Mouse (Mus musculus): ENCODE data around the gene Wdr95.
A peak's percentile ranks its signal among the peaks of the same experiment; 100 is the strongest.

The Wdr95 gene

DNA sequence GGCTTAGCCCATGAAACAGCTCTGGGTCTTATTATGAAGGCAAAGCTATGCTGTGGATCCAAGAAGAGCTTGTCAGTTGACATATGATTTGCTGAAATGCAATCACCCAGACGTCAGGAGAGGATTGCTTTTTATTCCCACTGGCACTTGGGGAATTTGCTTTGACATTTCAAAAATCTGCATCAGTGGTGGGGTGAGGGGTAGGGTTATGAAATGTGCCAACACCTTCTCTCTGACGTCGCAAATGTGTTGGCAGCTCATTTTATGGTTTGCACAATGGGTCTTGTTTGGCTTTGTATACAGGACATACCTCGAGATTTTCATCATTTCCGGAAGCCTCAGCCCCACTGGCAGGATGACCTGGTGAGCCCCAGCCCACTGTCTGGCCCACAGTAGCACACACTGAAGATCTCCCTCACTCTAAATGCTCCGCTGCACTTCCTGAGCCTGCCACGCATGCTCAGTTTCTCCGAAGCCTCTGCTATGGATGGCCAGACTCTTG is 55.7 kb downstream of the Wdr95 start:
- DNase-seq = peak; percentile 70

DNA sequence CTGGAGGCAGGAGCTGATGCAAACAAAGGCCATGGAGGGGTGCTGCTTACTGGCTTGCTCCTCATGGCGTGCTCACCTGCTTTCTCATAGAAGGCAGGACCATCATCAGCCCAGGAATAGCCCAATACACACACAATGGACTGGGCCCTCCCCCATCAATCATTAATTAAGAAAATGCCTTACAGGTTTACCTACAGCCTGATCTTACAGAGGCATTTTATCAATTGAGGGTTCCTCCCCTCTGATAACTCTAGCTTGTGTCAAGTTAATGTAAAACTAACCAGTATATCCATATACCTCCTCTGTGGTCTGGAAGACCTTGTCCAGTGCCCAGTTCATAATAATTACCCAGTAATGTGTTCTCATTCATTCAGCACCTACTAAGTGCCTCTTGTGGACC is 56.8 kb downstream of the Wdr95 start:
- DNase-seq = no peak

DNA sequence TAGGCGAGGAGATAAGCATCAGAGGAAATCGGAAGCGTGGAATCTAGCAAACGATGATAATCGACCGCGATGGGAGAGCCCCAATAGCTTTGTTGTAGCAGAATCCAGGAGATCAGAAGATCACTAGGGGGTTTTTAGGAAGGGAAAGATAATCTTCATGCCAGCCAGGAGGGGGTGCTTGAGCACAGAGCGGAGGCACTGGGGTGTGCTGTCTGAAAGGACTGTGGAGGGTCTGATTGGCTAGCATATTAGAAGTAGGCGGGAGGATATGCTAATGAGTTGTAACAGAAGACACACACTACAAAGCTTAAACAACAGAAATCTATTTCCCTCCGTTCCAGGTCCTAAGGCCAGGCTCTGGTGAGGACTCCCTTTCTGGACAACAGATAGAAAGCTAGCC is 57.4 kb downstream of the Wdr95 start:
- peak; percentile 39 for DNase-seq

DNA sequence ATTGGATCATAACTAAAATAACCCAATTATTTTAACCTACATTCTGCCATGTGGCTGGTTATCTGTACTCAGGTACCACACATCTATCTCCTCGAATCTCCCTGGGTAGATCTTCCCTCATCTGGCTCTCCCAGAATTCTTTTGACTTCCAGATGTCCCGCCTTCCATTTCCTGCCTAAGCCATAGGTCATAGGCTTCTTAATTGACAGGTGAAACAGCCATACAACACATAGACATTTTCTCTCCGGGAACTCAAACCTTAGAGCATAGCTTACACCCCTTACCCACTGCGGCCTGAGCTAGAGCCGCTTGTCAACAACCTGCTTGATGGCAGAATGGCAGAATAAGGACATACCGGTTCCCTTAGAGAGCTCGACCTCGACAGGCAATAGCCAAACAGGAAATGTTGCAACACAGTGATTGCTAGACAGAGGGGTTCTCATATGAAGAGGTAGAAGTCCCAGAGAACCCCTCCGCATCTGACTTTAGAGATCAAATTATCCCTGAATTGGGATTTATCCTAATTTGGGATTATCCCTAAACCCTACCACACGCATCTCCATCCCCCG is 58.9 kb downstream of the Wdr95 start:
- no peak for DNase-seq

DNA sequence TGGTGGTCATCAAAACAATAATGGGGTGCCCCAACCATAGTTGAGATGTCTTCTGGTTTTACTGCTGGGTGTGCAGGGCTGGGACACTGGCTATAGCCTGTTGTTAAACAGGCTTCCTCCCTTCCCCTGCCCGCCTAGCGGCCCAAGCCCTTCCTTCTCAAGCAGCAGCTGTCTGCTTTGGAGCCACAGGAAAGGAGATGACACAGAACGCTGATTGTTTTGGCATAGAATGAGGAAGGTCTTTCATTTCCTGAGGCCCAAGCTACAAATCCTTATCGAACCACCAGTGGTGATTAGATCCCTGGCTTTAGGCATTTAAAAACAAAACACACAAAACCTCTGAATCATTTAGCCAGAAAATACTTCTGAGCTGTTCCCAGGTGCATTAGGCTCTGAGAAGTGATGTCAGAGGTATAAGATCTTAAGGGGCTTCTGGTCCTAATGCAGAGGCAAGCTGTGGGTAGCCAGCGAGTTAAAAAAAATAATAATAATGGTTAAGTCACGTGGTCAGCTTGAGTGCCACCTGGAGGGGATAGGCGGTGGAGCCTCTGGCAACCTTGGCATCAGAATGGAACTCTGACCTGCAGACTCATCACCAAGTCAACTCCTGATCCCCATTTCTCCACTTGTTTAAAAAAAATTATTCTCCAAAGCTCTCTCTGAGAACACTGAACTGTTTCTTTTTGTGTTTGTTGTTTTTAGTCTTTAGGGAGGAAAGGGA is 60.5 kb downstream of the Wdr95 start:
- peak; percentile 41 for DNase-seq

DNA sequence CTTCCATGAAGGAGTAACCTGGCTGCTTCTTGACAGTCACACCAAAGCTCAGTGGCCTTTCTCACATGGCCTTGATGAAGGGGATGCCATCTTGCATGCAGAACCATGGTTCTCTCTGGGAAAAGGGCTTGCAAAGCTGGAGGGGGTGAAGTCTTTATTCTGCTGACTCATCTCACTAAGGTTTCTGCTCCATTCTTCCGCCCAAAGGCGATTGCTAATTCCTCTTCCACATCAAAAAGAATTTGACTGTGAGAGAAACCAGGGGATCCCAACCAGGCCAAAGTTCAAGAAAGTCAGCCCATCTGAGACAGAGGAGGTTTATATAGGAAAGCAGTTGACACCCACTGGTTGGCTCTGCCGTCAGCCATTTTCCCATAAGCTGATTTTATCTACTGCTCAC is 61.5 kb downstream of the Wdr95 start:
- DNase-seq = no peak

DNA sequence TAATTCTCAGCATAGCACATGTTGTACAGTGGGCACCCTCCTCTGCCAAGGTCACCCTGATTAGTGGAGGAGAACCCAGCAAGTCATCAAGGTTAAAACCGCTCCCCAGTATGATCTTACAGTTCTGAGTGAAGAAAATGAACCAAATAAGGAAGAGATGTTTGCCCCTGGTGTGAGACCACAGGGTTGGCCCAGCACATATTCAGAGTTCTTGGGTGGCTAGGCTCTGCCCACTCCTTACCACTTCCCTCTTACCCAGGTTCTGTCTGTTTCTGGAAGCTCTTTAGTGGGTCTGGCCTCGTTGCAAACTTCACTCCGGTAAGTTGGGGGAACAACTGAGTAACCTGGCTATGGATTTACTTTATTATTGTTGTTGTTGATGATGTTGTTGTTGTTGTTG is 65.7 kb downstream of the Wdr95 start:
- no peak for DNase-seq

DNA sequence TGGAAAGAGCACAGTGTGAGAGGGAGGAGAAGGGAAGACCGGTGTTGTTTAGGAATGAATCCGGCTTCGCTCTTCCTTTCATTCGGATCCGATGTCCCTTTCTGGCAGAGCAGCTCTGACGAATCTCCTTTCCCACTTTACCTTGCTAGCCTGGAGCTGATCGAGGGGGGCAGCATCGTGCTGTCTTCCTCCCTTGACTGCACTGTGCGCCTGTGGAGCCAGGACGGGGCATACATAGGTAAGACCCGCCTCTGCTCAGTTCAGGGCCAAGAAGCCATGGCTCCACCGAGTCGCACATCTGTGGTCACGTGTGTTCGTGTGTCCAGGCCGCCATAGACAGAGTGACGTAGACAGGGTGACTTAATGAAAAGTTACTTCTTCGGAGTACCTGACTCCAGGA is 68.9 kb downstream of the Wdr95 start:
- no peak for DNase-seq

DNA sequence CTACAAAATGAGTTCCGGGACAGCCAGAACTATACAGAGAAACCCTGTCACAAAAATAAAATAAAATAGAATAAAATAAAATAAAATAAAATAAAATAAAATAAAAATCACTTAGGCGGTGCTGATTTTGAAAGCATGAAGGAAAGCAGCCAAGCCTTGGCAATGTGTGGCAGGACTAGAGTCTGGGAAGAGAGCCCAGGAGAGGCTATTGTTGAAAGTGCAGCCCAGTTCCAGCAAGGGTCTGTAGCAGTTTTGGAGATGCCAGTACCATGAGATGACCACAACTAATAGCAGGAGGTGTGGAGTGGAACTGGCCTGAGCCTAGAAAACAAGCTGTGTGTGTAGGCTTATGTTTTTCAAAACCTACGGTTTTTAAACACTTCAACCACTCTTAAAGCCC is 73.5 kb downstream of the Wdr95 start:
- no peak for DNase-seq

DNA sequence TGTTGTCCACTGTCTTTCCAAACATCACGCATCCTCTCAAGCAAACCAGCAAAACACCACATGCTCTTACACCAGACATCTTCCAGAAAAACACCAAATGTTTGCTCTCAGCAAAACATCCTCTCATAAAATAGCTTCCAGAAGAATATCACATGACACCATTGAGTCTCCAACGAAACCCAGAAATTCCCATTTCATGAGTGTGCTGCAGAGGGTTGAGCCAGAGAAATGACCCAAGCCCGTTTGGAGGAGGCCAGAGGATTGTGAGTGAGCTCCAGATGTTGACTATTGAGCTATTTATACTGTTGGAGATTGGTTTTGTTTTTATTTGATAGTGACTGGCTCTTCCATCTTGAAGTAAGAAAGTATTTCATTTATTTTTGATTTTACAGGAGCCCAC is 74.8 kb downstream of the Wdr95 start:
- no peak for DNase-seq

DNA sequence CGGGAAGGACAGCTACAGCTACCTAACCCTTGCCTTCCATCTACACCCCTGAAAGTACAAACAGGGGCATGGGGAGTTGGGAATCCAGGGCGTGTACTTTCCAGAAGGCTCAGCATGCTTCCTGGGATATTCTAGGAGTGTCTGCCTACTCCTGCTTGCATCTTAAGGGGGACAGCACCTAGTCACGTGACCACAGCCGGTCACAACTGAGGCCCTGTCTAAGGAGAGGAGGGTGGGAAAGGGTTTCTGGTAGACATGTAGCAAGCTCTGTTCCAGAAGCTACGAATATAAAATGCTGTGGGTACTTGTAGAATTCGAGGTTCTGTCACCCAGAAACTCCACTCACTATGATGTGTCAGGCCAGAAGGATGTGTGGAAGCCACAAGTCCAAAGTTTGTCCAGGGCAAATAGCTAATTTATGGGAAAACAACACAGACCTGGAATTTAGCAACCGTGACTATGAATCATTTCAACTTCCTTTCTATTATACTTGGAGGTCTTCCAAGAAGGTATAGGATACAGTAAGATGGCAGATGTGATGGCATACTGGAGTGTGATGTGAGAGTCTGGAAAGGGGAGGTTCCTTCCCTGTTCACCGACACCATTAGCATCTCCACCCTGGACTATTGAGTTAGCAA is 78.7 kb downstream of the Wdr95 start:
- no peak for DNase-seq

DNA sequence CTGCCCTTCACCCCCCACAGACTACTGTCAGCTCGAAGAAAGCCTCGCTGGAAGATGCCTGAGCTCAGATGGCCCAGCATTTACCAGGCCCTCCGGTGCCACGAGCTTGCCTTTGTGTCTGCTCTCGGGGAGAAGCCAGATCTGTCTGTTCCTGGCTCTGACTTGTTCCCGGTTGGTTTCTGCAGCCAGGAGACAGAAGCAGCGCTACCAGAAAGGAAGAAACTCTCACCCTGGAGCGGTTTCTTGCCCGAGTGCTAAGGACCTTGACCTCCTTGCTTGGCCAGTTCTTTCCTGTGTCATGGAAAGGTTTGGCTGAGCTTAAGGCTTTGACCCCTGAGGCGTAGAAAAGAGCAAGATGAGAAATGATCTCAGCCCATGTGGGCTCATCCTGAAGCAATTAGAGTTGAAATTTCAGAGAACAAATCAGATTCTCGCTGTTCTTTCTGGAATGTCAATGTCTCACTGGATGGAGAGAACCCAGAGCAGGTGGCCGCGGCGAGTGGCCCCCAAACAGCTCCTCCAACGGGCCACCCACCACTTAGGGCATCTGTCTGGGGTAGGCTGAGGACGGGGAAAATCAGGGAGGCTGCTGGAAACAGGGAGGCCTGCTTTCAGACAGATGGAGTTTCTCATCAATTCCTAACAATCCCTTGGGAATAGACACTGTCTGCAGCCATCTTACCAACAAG is 83.1 kb downstream of the Wdr95 start:
- no peak for DNase-seq

DNA sequence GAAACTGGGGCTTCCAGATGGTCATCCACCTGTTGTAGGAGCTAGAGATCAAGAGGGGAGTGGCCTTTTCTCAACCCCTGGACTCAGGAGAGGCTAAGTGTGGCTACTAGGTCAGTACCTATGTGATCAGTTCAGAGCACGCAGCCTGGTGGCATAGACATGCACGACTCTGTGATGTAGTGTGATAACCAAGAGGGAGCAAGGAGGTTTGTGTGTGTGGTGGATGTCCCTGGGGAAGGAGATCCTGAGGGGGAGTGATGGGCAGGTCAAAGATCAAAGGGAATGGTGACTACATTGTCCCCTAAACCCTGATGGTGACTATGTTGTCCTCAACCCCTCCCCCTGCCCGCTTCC is 83.7 kb downstream of the Wdr95 start:
- no peak for DNase-seq

DNA sequence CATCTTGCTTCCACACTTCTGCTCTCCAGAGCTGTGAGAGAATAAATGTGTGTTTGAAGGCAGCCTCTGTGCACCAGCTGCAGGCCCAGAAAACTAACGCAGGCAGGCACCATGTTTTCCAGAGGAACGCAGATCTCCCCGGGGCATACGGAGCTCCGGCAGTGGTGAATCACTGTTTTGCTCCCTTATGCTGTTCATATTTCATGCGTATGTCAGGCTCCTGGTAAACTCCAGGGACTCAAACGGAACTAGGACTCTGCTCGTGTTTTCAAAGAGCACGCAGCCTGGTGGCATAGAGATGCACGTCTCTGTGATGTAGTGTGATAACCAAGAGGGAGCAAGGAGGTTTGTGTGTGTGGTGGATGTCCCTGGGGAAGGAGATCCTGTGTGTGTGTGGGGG is 84.3 kb downstream of the Wdr95 start:
- DNase-seq = no peak

DNA sequence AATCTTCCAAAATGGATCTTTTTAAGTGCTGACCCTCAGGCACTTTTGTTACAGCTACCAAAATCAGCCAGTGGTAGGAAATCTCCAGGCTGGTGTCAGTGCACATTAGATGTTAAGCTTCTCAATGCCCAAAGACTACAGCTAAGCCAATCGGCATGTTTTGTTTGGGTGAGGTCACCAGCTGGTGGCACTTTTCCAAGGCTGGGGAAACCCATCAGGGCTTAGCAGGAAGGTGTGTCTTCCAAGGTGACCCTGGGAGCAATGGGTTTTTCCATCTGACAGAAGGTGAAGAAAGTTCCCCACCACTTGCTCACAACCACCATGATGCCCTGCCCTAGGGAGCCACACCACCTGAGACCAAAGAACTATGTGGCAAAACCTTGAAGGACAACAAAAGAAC is 87.7 kb downstream of the Wdr95 start:
- no peak for DNase-seq

DNA sequence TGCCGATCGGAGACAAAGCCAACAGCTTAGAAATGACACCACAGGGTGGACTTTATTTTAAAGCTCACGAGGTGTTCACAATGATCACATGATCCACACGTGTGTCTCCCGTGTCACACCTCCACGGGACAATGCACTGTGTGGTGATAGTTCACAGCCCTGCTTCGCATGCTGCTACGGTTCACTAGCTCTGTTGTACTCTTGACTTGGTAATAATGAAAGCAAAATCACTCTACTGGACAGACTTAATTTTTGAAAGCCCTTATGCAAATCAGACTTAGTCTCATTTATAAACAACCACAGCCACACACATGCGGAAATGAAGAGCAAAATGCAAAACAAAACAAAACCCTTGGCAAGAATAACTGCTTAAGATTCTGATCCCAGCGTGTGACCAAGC is 88.3 kb downstream of the Wdr95 start:
- no peak for DNase-seq

DNA sequence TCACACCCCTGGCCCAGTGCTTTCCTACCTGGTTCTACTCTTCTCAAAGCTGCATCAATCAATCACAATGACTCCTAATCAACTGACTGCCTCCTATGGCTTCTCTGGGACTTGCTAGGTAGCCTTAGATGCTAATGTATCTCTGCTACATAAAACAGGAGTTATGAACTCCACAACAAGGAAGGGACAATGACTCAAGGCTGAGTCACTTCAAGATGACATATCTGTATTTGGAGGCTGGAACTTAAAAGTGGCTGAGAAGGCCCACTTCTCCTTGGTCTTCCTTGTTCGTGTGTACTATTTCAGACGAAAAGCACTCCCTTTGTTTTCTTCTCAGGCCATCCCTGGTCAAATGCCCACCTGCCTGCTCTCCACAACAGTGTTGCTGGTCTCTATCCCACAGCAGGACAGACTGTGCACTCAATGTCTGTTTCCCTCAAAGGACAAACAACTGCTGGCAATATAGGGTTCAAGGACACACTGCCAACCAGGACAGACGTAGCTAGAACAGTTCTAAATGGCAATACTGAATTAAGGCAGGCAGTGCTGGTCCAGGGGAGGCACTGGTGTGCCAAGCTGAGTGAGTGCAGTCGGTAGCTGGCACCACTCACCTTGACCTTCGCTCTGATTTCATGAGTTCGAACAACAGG is 89.4 kb downstream of the Wdr95 start:
- no peak for DNase-seq

DNA sequence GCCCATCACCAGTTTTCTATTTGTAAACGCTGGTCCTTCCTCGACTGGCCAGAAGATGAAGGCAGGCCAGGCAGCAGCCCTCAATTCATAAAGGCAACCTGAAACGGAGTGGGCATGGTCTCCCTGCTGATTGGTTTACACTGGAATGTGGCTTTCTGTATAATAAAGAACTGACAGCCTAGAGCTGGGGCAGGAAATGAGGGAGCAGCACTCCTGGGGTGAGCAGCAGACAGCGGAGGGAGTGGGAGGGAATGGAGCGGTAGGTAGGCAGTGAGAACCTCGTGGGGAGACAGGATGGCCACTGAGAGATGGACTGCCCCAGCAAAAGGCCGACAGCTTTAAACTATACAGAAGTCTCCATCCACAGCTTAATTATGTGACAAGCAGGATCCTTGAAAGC is 93.7 kb downstream of the Wdr95 start:
- no peak for DNase-seq

DNA sequence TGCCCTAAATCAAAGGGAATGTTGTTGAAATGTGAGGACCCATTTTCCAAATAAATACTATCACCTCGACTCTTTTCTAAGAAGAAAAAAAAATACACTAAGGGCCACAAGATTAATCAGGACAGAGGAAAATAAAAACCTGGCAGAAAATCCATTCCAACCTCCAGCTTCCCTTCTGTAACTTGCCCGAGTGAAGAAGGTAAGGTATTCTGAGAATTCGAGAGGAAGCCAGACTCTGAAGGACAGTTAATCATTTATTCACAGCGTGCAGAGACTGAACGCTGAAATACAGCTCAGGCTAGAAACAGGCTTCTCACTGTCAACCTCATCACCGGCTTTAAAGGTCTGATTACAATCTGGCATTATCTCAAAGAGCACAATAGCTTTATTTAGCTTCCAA is 94.2 kb downstream of the Wdr95 start:
- no peak for DNase-seq

DNA sequence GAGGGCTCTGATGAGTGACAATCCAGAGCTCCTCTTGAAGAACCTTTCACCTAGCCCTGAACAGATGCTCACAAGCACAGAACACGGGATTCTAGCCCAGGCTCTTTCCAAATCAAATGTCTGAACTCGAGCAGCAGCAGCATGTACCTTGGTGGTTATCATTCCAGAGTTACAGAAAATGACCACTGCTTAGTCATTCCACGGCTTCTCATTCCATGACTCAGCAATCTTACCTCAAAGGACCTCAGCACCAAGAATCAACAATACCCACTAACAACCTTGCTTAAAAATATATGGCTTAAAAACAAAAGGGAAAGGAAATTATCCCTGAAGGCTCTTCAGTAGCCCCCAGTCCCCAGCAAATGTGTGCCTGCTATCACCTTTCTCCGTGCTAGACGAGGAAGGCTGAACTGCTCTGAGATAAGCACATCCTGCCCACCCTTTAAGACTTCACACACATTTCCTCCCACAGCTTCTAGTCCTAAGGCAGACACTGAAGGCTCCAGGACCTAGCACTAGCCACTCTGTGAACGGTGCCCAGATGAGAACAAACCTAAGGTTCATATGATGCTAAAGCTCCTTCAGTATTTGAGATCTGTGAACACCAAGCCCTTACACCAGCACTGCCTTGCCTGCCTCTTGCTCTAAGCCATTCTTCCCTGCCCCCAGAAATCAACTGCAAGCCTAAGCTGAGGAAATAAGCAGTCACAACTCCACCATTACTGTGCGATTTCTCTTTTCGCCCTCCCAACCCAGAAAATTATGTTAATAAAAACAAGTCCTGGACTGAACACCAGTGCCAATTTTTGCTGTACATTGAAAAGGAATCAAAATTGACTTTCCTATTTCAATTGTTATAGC is 95.6 kb downstream of the Wdr95 start:
- no peak for DNase-seq

DNA sequence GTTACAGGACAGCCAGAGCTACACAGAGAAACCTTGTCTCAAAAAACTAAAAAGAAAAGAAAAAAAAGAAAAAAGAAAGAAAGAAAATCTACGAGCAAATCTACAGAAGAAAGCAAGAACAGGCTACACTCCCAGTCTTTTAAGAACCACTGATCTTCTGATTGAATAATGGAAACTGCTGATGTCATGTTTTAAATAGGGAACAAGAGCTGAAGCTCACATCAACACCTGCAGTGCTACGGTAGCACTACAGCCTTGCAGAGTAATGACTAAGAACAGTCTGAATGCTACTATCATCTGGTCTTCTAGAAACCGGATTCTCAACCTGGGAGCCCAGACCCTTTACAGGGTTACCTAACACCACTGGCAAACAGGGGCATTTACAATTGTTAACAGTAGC is 97.1 kb downstream of the Wdr95 start:
- DNase-seq = no peak

DNA sequence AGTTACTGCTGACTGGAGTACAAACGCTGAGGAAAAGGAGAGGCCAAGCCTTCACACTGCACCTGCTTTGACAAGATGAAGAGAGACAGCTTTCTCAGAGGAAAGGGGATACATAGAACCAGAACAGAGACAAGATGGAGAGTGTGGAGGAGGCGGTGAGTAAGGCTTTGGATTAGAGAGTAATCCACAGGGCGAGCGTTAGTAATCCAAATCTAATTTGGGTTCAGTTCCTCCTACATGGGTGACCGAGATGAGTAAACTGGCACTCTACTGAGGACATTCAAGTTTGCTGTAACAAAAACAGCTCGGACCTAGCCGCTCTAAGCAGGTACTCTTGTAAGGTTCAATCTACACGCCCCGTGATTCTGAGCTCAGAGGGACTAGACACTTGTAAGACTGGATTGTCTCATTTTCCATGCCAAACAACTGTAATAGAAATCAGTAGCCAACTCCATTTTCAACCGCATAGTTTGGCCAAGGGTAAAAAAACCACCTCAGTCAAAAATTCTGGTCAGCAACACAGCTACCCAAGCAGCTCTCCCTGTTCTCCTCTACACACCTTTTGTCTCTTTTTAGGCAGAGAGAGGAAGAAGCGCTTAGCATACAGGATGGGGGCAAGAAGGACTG is 106.0 kb downstream of the Wdr95 start:
- no peak for DNase-seq
